Mouse (Mus musculus) kidney, adult 2 months (tissue): ENCODE data around the gene Cemip. TPM values are rescaled to one million over a fixed set of nuclear protein-coding genes. Genes with fewer than 3 reads are reported as not detected.

Source experiments
- DNase-seq: peaks from one replicate; pipeline ENCODE4 v3.0.0; 2021
- H3K27ac ChIP-seq: fragments of 200-500 bp; 2 replicates; pipeline ENCODE4 v1.5.1; 2012; ENCODE audit warnings: low read depth, low read length, control low read depth, inconsistent platforms; ENCODE audit not compliant: insufficient read depth
- H3K27me3 ChIP-seq: fragments of 200-500 bp; replicated peaks from 2 replicates; pipeline ENCODE4 v1.6.1; 2012; ENCODE audit warnings: mild to moderate bottlenecking, moderate library complexity, low read length, inconsistent platforms; ENCODE audit not compliant: control insufficient read depth, insufficient read depth
- H3K36me3 ChIP-seq: fragments of 200-500 bp; 2 replicates; pipeline ENCODE4 v1.6.1; 2012; ENCODE audit warnings: mild to moderate bottlenecking, moderate library complexity, low read length, inconsistent platforms; ENCODE audit not compliant: control insufficient read depth, insufficient read depth
- H3K4me1 ChIP-seq: fragments of 200-500 bp; 2 replicates; pipeline ENCODE4 v1.6.1; 2011; ENCODE audit warnings: low read length; ENCODE audit not compliant: control insufficient read depth, insufficient read depth
- H3K4me3 ChIP-seq: fragments of 200-500 bp; 2 replicates; pipeline ENCODE4 v1.5.1; 2011; ENCODE audit warnings: mild to moderate bottlenecking, low read depth, low read length, control low read depth; ENCODE audit not compliant: insufficient read depth
- CTCF ChIP-seq: fragments of 200-500 bp; conservative IDR thresholded peaks from 2 replicates; pipeline ENCODE4 v1.5.1; 2011; ENCODE audit warnings: low read depth, mild to moderate bottlenecking, control low read depth, low read length, moderate library complexity, mixed read lengths; ENCODE audit not compliant: insufficient read depth, insufficient read length
- POLR2A ChIP-seq: fragments of 200-500 bp; IDR thresholded peaks from one replicate; pipeline ENCODE4 v1.6.1; 2011; ENCODE audit warnings: low read depth, low read length, control low read depth
- WGBS: fragments of 180-500 bp; shearing (Covaris S2); methylation state at CpG from one replicate; pipeline ENCODE4 v1.1.7; 2018; 5-methylcytosine and 5-hydroxymethylcytosine counted together
- polyA plus RNA-seq: library from polyadenylated mRNA; depleted of rRNA; stranded (reverse); fragments of >200 nt; gene quantifications from 2 replicates; pipeline ENCODE4 v1.2.3, GENCODE M21; 2012

The Cemip gene
- polyA plus RNA-seq, 1 experiment = 0.08 TPM

DNA sequence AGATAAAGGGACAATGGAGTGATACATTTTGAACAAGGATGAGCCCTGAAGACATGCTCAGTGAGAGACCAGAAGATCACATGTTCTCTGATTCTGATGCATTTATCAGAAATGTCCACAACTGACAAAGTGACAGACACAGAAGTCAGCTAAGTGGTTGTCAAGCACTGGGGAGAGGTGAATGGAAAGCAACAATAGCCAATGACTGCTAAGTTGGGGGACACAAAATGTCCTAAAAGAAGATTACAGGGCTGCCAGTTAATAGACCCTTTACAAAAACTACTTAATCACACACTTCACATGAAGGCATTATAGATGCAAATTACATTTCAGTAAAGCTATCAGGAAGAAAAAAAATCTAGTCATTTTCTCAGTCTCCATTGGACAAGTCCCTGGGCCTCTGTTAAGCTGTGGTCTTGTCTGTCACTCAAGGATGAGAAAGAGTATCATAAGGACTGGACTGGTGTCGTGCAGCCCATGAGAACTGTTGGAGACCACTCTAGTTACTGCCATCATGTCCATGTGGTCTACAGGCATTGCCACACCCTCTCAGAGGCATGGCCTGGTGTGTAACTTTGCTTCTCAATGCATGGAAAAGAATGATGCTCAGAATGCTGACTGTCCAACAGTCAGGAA lies 59.2 kb downstream of the Cemip start:
- DNase-seq = no peak
- WGBS = 88% methylated on average over 1 of the region's 1 CpGs
- no peaks in the 10 kb centered on the region for H3K27me3 ChIP-seq
- no peak overlapping the region for H3K27ac ChIP-seq
- H3K4me3 ChIP-seq = no peak overlapping the region
- H3K36me3 ChIP-seq = no peaks in the 10 kb centered on the region
- H3K4me1 ChIP-seq = no peaks in the 10 kb centered on the region
- no peak for TF ChIP-seq CTCF
- TF ChIP-seq POLR2A = no peak

DNA sequence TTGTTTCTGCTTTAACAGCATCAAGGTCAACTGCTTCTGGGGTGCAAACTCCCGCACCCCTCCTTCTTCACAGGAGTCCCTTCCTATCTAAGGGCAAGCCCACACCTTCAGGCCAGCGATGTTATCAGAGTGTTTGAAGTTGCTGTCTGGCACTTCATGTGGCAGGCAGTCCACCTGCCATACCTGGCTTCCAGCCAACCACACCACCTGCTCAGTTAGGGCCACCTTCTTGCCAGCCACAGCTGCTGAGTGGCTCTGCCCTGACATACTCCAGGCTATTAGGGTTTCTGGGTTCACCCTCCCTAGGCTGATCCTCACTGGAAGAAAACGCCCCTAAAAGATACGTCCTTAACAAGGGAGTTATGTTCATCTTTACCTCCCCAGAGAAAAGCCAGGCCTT lies 60.2 kb downstream of the Cemip start:
- Histone ChIP-seq H3K4me1 (no peaks in the 10 kb centered on the region), H3K36me3 (no peaks in the 10 kb centered on the region)

DNA sequence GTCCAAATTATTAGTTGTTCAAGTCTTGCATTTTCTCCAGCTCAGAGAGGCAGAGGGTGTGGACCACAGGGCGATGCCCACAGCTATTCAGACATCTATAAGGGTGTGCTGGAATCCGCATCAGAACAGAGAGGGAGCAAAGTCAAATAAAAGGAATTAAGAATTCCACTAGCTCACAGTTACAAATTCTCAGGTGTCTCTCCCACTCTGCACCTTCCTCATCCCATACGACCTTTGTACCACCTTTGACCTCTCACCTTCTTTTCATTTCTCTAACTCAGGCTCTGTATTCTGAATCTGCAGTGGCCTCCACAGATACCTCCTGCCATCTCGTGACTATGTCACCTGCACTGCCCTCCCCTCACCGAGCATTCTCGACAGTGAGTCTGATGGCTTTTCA lies 62.8 kb downstream of the Cemip start:
- Histone ChIP-seq H3K4me3 (no peak overlapping the region), H3K36me3 (no peaks in the 10 kb centered on the region), H3K4me1 (no peaks in the 10 kb centered on the region; the same call in 1 of the 2 replicates), H3K27me3 (no peaks in the 10 kb centered on the region), H3K27ac (no peak overlapping the region)
- TF ChIP-seq CTCF = no peak
- no peak for TF ChIP-seq POLR2A
- 85% methylated on average over 6 of the region's 6 CpGs for WGBS
- no peak for DNase-seq

More for the DNA sequence above, 60.2 kb downstream of the Cemip start:
- no peak overlapping the region for H3K4me3 ChIP-seq
- no peak for DNase-seq
- WGBS = 85% methylated on average over 4 of the region's 4 CpGs
- TF ChIP-seq POLR2A (no peak), CTCF (no peak)
- no peak overlapping the region for H3K27ac ChIP-seq
- H3K27me3 ChIP-seq = no peaks in the 10 kb centered on the region

DNA sequence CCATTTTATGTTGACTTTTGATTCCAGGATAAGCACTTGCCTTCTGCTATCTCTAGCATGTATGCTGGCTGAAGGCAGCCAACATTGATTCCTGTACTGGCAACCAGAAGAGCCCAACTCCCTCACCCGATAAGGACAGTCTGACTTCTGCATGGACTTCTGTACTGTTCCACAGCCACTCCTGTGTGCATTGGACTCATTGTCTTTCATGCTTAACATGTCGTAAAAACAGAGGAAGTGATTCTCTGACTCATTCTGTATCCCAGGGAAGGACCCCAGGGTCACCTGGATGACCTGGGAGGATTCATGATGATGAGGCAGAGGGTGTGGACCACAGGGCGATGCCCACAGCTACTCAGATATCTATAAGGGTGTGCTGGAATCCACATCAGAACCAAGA lies 63.8 kb downstream of the Cemip start:
- no peaks in the 10 kb centered on the region for H3K36me3 ChIP-seq
- TF ChIP-seq POLR2A (no peak), CTCF (no peak)
- H3K27ac ChIP-seq = no peak overlapping the region
- no peaks in the 10 kb centered on the region; the same call in 1 of the 2 replicates for H3K4me1 ChIP-seq
- DNase-seq = no peak
- no peaks in the 10 kb centered on the region for H3K27me3 ChIP-seq
- 74% methylated on average over 3 of the region's 3 CpGs for WGBS
- H3K4me3 ChIP-seq = no peak overlapping the region

DNA sequence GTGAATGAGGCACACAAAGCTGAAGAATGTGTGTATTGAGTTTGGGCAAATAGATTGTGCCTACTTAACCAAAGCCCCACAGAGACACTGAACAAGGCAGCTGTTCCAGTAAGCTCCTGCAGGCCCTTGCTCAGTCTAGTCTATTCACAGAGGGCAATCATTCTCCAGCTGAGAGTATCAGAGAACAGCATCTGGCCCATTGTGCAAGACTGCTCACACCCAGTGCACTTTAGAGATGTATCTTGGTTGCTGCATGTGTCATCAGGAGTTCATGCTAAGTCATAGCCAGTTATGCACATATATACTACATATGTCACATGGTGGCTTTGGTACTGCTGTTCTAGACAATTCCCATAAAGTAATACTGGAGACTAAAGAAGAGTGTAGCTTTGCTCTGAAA lies 66.9 kb downstream of the Cemip start:
- H3K36me3 ChIP-seq = no peaks in the 10 kb centered on the region
- H3K4me3 ChIP-seq = no peak overlapping the region
- H3K4me1 ChIP-seq = no peaks in the 10 kb centered on the region; the same call in 1 of the 2 replicates
- no peaks in the 10 kb centered on the region for H3K27me3 ChIP-seq
- H3K27ac ChIP-seq = no peak overlapping the region
- TF ChIP-seq CTCF (no peak), POLR2A (no peak)
- DNase-seq = no peak

DNA sequence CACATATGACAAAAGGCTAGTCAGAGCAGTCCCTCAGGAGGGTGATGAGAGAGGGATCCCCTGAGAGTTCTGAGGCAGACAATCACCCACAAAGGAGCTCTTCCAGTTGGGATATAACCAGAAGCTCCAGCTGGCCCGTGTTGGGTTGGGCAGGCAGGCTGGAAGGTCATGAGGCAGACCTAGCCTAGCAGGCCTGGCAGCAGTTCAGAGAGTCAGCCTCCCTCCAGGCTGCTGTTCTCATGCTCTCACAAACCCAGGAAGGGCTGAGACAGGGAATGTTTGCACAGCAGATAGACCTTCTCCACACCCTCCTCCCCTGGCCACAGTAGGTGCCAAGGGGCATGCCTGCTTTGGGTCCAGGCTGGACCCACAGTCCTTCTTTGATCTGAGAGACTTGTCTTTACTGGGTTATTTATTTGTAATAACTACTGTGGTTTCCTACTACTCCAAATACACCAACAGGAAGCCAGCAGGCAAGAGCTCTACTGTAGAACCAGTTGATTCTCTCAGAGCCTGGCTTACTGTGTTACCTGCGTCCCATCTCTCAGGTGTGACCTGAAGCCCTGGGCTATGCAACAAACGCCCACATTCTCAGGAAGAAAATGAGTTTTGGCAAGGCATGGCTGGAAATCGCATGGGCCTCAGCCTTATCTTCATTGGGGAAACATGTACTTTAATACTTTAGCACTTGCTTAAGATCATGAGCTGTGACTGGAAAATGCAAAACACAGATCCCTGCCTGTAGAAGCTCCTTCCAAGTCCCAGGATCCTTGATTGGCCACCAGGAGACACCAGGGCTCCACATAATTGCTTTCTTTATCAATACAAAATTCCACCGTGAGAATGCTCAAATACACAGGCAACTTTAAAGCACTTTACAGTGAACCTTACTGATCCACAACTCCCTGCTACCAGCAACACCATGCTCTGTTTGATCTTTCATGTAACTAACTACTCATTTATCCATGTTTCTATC lies 67.7 kb downstream of the Cemip start:
- TF ChIP-seq POLR2A = no peak
- TF ChIP-seq CTCF = no peak
- peak; percentile 54 for DNase-seq
- H3K27me3 ChIP-seq = no peaks in the 10 kb centered on the region

DNA sequence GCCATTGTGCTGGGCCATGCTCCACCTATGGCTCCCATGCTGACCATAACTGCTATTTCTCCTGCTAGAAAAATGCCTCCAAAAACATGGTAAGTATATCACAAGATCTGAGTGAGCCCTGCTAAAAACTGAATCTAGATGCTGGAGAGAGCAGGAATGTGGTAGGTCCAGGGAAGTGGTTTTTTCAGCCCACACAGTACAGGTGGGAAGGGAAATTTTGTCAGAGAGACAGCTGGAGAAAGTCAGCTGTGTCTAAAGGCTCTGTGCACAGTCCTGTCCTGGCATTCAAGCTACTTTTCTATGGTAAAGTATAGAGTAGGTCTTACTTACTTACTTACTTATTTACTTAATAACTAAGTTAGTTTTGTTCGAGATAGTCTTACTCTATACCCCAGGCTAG lies 71.3 kb downstream of the Cemip start:
- H3K4me3 ChIP-seq = no peak overlapping the region
- no peak for DNase-seq
- no peak overlapping the region for H3K27ac ChIP-seq
- no peaks in the 10 kb centered on the region; the same call in 1 of the 2 replicates for H3K4me1 ChIP-seq
- WGBS = 86% methylated on average over 1 of the region's 1 CpGs
- H3K36me3 ChIP-seq = no peaks in the 10 kb centered on the region
- no peaks in the 10 kb centered on the region for H3K27me3 ChIP-seq
- no peak for TF ChIP-seq POLR2A
- no peak for TF ChIP-seq CTCF

More for the DNA sequence above, 67.7 kb downstream of the Cemip start:
- H3K4me1 ChIP-seq = no peaks in the 10 kb centered on the region; the same call in 1 of the 2 replicates
- no peak overlapping the region for H3K27ac ChIP-seq
- no peaks in the 10 kb centered on the region for H3K36me3 ChIP-seq
- no peak overlapping the region for H3K4me3 ChIP-seq
- WGBS = 38% methylated on average over 5 of the region's 5 CpGs
